Mouse (Mus musculus) erythroblast, embryonic 14.5 days (primary cell): ENCODE results near the gene Dysf. TPM values are rescaled to one million over a fixed set of nuclear protein-coding genes. Genes with fewer than 3 reads are reported as not detected.

Experiments
- H3K27me3 ChIP-seq: 2 replicates; pipeline ENCODE4 v1.6.1; 2012; ENCODE audit warnings: inconsistent platforms; ENCODE audit not compliant: control insufficient read depth
- H3K36me3 ChIP-seq: 2 replicates; pipeline ENCODE4 v1.6.1; 2012; ENCODE audit warnings: mild to moderate bottlenecking, inconsistent platforms; ENCODE audit not compliant: control insufficient read depth
- H3K4me1 ChIP-seq: 2 replicates; pipeline ENCODE4 v1.6.1; 2012; ENCODE audit warnings: inconsistent platforms; ENCODE audit not compliant: control insufficient read depth
- H3K4me3 ChIP-seq: replicated peaks from 2 replicates; pipeline ENCODE3; 2012; ENCODE audit warnings: moderate library complexity, mild to moderate bottlenecking, inconsistent platforms
- H3K9me3 ChIP-seq: 2 replicates; pipeline ENCODE4 v1.6.1; 2012; ENCODE audit warnings: low read length, inconsistent platforms, mixed read lengths; ENCODE audit not compliant: control insufficient read depth
- GATA1 ChIP-seq: IDR thresholded peaks from 2 replicates; pipeline ENCODE4 v1.6.1; 2012; ENCODE audit warnings: low read length, inconsistent platforms, mixed read lengths
- TAL1 ChIP-seq: IDR thresholded peaks from 3 replicates; pipeline ENCODE4 v1.6.1; 2012; ENCODE audit warnings: low read length, inconsistent platforms, mixed read lengths
- polyA plus RNA-seq: library from polyadenylated mRNA; stranded (reverse); fragments of >175 nt; gene quantifications from 2 replicates; pipeline ENCODE4 v1.2.3, GENCODE M21; 2012

The Dysf gene
- polyA plus RNA-seq, 1 experiment = 0.09 TPM

DNA sequence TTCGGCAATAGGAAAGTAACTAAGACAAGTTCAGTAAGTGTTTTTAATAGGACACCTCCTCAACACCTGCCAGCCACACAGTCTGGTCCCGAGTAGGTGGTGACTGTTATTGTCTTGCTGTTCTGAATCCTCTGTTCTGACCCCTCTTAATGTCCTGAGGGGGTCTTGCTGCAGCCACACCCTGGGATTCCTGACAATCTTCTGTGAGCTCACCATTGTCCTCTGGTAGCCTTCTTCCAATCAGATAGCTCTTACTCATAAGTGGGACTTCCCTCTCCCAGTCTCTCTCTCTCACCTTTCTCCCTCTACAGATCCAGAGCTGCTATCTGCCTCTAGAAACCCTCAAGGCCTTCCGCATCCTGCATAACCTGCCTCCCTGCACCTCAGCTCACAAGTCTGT lies 36.3 kb downstream of the Dysf start:
- no peak for TF ChIP-seq GATA1
- no peak for TF ChIP-seq TAL1
- H3K36me3 ChIP-seq = no peaks in the 10 kb centered on the region
- H3K4me1 ChIP-seq = no peaks in the 10 kb centered on the region
- H3K9me3 ChIP-seq = no peaks in the 10 kb centered on the region
- no peaks in the 10 kb centered on the region for H3K27me3 ChIP-seq
- H3K4me3 ChIP-seq = no peak overlapping the region

DNA sequence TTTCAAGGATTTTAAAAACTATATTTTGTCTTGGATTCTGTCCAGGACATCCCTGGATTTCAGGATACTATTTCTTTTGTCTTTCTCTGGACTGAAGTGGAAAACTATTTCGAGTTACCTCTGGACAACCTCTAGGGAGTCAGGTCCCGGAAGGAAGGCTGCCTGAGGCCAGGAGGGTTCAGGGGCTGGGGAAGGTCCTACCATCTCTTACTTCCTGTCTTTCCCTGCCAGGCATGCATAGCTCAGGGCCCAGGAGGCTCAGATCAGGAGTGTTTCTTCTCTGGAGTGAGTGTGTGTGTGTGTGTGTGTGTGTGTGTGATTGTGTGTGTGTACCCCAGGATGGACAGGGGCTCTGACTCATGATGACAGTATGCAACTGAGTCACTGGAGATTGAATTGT lies 40.5 kb downstream of the Dysf start:
- no peak overlapping the region for H3K4me3 ChIP-seq
- no peaks in the 10 kb centered on the region for H3K27me3 ChIP-seq
- TF ChIP-seq TAL1 = no peak
- no peak for TF ChIP-seq GATA1
- no peaks in the 10 kb centered on the region for H3K9me3 ChIP-seq
- H3K4me1 ChIP-seq = no peaks in the 10 kb centered on the region
- no peaks in the 10 kb centered on the region for H3K36me3 ChIP-seq

DNA sequence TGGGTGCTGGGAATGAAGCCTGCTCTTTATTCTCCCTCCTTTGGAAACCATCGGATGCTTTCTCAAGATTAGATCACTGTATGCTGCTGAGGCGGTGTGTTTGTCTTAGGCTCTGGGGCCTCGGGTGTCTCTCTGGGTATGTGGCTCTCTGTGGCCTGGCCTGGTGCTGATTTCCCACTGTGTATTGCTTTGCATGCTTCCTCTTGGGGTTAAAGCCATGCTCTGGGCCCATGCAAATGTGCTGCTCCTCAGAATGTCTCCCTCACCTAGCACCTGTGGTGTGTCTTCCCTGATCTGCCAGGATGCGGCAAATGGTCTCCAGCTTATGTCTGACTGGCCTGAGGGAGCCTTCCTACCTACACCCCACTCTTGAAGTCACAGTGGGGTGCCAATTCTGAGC lies 41.8 kb downstream of the Dysf start:
- H3K27me3 ChIP-seq = no peaks in the 10 kb centered on the region

DNA sequence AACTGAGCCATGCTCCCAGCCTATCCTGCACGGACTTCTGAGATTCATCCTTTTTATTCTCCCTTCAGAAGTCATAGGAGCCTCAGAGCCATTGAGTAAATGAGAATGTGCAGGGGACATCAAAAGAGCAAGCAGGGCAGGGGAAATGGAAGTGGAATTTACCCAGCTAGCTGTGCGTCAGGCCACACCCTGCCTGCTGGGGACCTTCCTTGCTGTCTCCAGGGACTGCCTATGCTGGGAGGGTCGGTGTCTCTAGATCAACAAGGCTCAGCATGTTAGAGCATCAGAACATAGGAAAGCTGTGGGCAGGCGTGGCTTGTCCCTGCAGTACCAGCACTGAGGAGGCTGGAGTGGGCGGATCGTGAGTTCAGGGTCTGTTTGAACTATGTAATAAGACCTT lies 42.6 kb downstream of the Dysf start:
- Histone ChIP-seq H3K27me3 (no peaks in the 10 kb centered on the region), H3K36me3 (no peaks in the 10 kb centered on the region), H3K4me3 (no peak overlapping the region), H3K9me3 (no peaks in the 10 kb centered on the region), H3K4me1 (no peaks in the 10 kb centered on the region)
- TF ChIP-seq GATA1 = no peak
- TF ChIP-seq TAL1 = no peak

More for the DNA sequence above, 41.8 kb downstream of the Dysf start:
- no peaks in the 10 kb centered on the region for H3K9me3 ChIP-seq
- H3K36me3 ChIP-seq = no peaks in the 10 kb centered on the region
- no peaks in the 10 kb centered on the region for H3K4me1 ChIP-seq
- TF ChIP-seq TAL1 (no peak), GATA1 (no peak)
- H3K4me3 ChIP-seq = no peak overlapping the region

DNA sequence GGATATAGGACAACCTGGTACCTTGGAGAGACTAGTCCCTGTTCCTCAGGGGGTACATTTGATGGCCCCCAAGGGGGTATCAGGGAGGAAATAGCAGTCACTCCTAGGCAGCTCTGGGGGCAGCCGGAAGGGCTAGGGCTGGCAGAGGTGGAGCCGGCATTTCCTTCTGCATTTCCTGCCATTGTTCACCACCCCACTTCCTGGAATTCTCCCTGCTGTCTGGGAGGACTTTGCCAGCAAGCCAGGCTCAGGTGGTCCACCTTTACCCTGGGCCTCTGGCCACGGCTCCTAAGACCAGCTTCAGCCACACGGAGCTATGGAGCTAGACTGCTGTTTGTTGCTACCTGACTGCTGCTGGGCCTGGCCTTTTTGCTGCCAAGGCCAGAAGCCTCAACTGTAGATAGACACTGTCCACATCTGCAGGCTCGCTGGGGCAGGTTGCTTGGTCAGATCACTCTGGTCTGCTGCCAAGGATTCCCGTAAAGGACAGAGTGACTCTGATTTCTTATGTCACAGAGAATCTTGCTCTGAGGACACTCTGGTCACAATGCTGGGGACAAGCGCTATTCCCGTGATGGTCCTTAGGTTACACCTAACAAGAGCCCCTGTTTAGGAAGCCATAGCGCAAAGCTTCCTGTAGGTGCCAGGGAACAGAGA lies 45.6 kb downstream of the Dysf start:
- Histone ChIP-seq H3K27me3 (no peaks in the 10 kb centered on the region), H3K4me1 (no peaks in the 10 kb centered on the region), H3K4me3 (no peak overlapping the region), H3K36me3 (no peaks in the 10 kb centered on the region), H3K9me3 (no peaks in the 10 kb centered on the region)
- TF ChIP-seq TAL1 (no peak), GATA1 (no peak)

DNA sequence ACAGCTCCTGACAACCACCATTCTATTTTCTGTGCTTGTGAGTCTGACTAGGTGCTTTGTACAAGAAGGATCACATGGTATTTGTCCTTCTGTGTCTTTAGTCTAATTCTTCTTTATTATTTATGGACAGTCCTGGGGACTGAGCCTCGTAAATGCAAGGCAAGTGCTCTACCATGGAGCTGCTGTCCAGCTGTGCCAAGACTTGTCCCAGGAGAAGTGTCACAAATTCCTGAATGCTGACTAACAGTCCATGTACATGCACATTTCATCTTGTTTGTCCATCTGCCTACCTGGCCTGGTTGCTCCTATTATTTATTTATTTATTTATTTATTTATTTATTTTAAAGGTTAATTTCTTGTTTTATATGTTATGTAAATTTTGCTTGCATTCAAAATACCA lies 47.2 kb downstream of the Dysf start:
- H3K4me1 ChIP-seq = no peaks in the 10 kb centered on the region
- H3K9me3 ChIP-seq = no peaks in the 10 kb centered on the region
- no peaks in the 10 kb centered on the region for H3K36me3 ChIP-seq
- no peaks in the 10 kb centered on the region for H3K27me3 ChIP-seq
- TF ChIP-seq TAL1 = no peak
- no peak for TF ChIP-seq GATA1
- H3K4me3 ChIP-seq = no peak overlapping the region

DNA sequence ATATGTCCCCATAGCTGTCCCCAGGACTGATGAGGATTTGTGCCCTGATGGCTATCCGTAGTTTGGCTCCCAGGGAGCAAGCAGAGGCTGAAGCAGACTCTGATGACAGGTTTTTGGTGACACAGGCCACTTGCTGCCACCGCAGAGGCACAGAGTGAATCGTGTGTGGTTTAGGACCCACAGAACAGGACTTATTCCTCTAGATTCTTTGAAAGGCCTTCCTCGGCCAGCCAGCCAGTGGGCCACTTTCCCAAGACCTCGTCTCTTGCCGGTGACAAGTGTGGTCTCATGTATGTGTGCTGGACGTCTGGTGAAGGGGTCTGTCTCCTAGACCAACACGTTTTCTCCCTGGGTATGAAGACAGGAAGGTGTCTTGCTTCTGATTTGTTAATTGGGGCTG lies 48.8 kb downstream of the Dysf start:
- H3K27me3 ChIP-seq = no peaks in the 10 kb centered on the region
- TF ChIP-seq TAL1 (no peak), GATA1 (no peak)
- no peaks in the 10 kb centered on the region for H3K36me3 ChIP-seq
- no peaks in the 10 kb centered on the region for H3K4me1 ChIP-seq
- no peaks in the 10 kb centered on the region for H3K9me3 ChIP-seq
- H3K4me3 ChIP-seq = no peak overlapping the region

DNA sequence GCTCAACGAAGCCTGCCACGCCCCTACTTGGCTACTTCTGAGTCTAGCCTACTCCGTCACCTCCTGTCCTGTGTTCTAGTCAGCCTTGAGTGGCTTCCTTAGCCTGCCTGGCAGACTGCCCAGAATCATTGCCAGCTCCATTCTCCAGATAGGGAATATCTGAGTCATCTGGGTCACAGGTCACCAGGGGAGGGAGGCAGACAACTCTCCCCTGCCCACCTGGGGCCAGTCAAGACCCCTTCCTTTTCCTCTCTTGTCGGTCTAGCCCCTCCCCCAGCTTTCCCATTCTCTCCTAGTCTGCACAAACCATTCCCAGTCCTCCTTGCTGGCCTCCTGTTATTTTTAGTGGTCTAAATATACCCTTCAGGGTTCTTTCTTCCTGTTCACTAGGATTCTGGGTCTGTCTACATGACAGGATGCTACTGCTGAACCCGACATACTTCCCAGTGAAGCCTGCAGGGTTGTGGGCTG lies 50.3 kb downstream of the Dysf start:
- no peak overlapping the region for H3K4me3 ChIP-seq
- TF ChIP-seq GATA1 (no peak), TAL1 (no peak)
- no peaks in the 10 kb centered on the region for H3K4me1 ChIP-seq
- H3K9me3 ChIP-seq = no peaks in the 10 kb centered on the region
- no peaks in the 10 kb centered on the region for H3K27me3 ChIP-seq
- no peaks in the 10 kb centered on the region for H3K36me3 ChIP-seq

DNA sequence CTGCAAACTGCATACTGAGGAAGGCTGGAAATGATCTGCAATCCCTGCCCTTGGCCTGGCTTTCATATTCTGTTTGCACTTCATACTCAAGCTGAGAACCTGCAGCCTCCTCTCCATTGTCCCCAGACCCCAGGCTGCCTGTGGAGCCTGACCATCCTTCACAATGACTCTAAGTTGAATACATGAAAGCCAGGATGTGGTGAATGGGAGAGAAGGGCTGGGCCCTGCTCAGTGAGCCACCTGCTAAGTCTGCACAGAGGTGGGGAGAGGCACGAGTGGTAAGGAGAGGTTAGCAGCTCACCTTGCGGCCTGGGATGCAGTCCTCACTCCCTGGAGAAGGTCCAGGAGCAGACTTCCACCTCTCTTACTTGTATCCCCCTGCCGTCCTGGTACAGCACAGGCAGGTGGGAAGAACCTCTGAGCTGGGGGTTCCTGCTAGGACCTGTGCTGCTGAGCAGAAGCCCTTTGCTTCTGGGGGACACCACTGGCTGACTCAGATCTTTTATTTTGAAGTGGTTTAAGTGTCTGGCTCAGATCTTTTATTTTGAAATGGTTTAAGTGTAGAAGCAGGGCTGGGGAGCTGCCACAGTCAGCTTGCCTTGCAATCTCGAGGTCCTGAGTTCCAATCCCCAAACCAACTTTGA lies 51.5 kb downstream of the Dysf start:
- TF ChIP-seq GATA1 = no peak
- no peak for TF ChIP-seq TAL1
- H3K4me3 ChIP-seq = no peak overlapping the region
- no peaks in the 10 kb centered on the region for H3K9me3 ChIP-seq
- no peaks in the 10 kb centered on the region for H3K27me3 ChIP-seq
- H3K4me1 ChIP-seq = no peaks in the 10 kb centered on the region
- no peaks in the 10 kb centered on the region for H3K36me3 ChIP-seq
